Mouse (Mus musculus): ENCODE measurements around the gene Slc8a1. TPM values are rescaled to one million over a fixed set of nuclear protein-coding genes. Genes with fewer than 3 reads are reported as not detected.
A peak's percentile ranks its signal among the peaks of the same experiment; 100 is the strongest.

The Slc8a1 gene
- polyA plus RNA-seq (2011; ENCODE audit: insufficient read depth, insufficient read length, low replicate concordance, missing spikeins): 3.2 and 3.8 TPM in 2 replicates

DNA sequence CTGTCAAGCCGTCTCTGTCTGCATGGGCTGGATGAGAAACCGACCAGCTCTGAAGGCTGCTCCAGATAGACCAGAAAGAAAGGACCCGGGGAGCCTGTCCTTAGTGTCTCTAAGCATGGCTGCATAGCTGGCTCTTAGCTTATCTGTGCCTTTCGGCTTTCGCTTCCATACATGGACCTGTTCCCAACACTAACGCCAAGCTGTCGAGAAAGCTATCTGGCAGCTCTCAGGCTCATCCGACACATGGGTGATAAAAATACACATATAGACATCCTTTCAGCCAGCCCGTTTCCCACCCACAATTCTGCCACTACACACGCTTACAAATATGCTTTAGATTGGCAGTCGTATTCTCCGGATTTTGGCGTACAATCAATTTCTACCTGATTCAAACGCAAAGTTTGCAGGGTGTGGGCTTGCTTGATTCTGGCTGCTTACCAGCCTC, at the start of gene Slc8a1:
Gene Slc8a1, minus strand, starts transcription at position 67 of the 445 bp plus-strand sequence.
- Histone ChIP-seq H3K4me3 (replicated peaks; ENCODE audit: control insufficient read depth, low read depth, low read length) (no peak within 1 kb of the TSS), H3K4me1 (ENCODE audit: control insufficient read depth, insufficient read depth, low read length) (no peaks in the 10 kb centered on the region; the same call in 1 of the 2 replicates), H3K27ac (ENCODE audit: control insufficient read depth, insufficient read depth, low read depth, low read length, poor library complexity) (no peak within 1 kb of the TSS)
- TF ChIP-seq POLR2A (IDR thresholded peaks at IDR 0.05; ENCODE audit: borderline replicate concordance, control insufficient read depth, low read depth, low read length) (no peak), CTCF (IDR thresholded peaks at IDR 0.05; ENCODE audit: control insufficient read depth, insufficient read depth, low read length) (no peak)
- 86% methylated on average over 14 of the region's 14 CpGs for WGBS

- WGBS: 24% methylated on average over 4 of the region's 4 CpGs
- no peak overlapping the region for H3K27ac ChIP-seq (ENCODE audit: control insufficient read depth, insufficient read depth, low read depth, low read length, poor library complexity)
- H3K4me3 ChIP-seq (replicated peaks; ENCODE audit: control insufficient read depth, low read depth, low read length): no peak overlapping the region
- TF ChIP-seq CTCF (IDR thresholded peaks at IDR 0.05; ENCODE audit: control insufficient read depth, insufficient read depth, low read length) (0 out of 2 replicates have a peak, but pooled peaks have one; percentile 15), POLR2A (IDR thresholded peaks at IDR 0.05; ENCODE audit: borderline replicate concordance, control insufficient read depth, low read depth, low read length) (no peak)
- H3K4me1 ChIP-seq (ENCODE audit: control insufficient read depth, insufficient read depth, low read length): no peaks in the 10 kb centered on the region; the same call in 1 of the 2 replicates
These were observed 49.2 kb upstream of the Slc8a1 start for GRCm38 (mm10) chr17:81787350-81787749.

- H3K4me1 ChIP-seq (ENCODE audit: control insufficient read depth, insufficient read depth, low read length): no peaks in the 10 kb centered on the region; the same call in 1 of the 2 replicates
- 21% methylated on average over 4 of the region's 4 CpGs for WGBS
- H3K4me3 ChIP-seq (replicated peaks; ENCODE audit: control insufficient read depth, low read depth, low read length): no peak overlapping the region
- no peak overlapping the region for H3K27ac ChIP-seq (ENCODE audit: control insufficient read depth, insufficient read depth, low read depth, low read length, poor library complexity)
- TF ChIP-seq POLR2A (IDR thresholded peaks at IDR 0.05; ENCODE audit: borderline replicate concordance, control insufficient read depth, low read depth, low read length) (no peak), CTCF (IDR thresholded peaks at IDR 0.05; ENCODE audit: control insufficient read depth, insufficient read depth, low read length) (no peak)
These were observed 44.1 kb upstream of the Slc8a1 start for GRCm38 (mm10) chr17:81782326-81782725.

DNA sequence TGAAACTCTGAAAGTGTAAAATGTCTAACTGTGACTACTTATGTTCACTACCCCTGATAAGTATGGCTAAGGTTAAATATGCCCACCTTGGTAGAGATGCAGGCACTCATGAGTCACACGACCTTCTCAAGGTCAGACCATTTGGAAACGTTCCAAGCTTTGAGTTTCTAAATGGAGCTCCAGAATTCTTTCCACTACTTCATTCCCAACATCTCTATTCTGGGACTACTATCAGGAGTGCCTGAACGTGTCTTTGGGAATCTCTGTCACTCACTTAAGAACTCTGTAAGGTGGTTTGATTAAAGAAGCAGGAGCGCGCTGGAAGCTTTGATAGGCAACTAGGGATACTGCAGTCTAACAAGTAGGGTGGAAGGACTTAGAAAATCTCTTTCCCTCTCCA, 43.3 kb upstream of the Slc8a1 start:
- TF ChIP-seq POLR2A (IDR thresholded peaks at IDR 0.05; ENCODE audit: borderline replicate concordance, control insufficient read depth, low read depth, low read length) (no peak), CTCF (IDR thresholded peaks at IDR 0.05; ENCODE audit: control insufficient read depth, insufficient read depth, low read length) (no peak)
- 83% methylated on average over 5 of the region's 5 CpGs for WGBS
- H3K27ac ChIP-seq (ENCODE audit: control insufficient read depth, insufficient read depth, low read depth, low read length, poor library complexity): no peak overlapping the region
- H3K4me3 ChIP-seq (replicated peaks; ENCODE audit: control insufficient read depth, low read depth, low read length): no peak overlapping the region
- no peaks in the 10 kb centered on the region; the same call in 1 of the 2 replicates for H3K4me1 ChIP-seq (ENCODE audit: control insufficient read depth, insufficient read depth, low read length)

DNA sequence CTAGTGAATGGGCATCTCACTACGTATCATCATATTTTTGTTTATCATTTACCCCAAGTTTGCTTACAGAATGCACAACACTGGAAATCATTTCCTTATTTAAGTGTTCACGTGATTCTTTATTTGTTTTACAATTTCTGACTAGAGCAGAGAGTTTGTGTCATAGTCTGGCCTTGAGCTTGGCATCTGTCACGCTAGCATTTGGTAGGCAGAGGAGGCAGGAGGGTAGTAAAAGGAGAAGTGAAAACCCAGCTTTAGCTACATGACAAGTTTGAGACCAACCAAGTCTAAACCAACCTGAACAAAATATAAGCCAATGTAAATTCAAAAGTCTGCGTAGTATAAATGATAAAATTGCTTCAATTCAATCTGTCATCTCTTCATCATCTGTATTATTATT, 41.7 kb upstream of the Slc8a1 start:
- Histone ChIP-seq H3K4me3 (replicated peaks; ENCODE audit: control insufficient read depth, low read depth, low read length) (no peak overlapping the region), H3K4me1 (ENCODE audit: control insufficient read depth, insufficient read depth, low read length) (no peaks in the 10 kb centered on the region; the same call in 1 of the 2 replicates), H3K27ac (ENCODE audit: control insufficient read depth, insufficient read depth, low read depth, low read length, poor library complexity) (no peak overlapping the region)
- no peak for TF ChIP-seq POLR2A (IDR thresholded peaks at IDR 0.05; ENCODE audit: borderline replicate concordance, control insufficient read depth, low read depth, low read length)
- no peak for TF ChIP-seq CTCF (IDR thresholded peaks at IDR 0.05; ENCODE audit: control insufficient read depth, insufficient read depth, low read length)
- 49% methylated on average over 4 of the region's 4 CpGs for WGBS

- H3K4me3 ChIP-seq (replicated peaks; ENCODE audit: control insufficient read depth, low read depth, low read length): no peak overlapping the region
- TF ChIP-seq CTCF (IDR thresholded peaks at IDR 0.05; ENCODE audit: control insufficient read depth, insufficient read depth, low read length): no peak
- TF ChIP-seq POLR2A (IDR thresholded peaks at IDR 0.05; ENCODE audit: borderline replicate concordance, control insufficient read depth, low read depth, low read length): no peak
- 72% methylated on average over 2 of the region's 2 CpGs for WGBS
- no peaks in the 10 kb centered on the region for H3K4me1 ChIP-seq (ENCODE audit: control insufficient read depth, insufficient read depth, low read length)
- H3K27ac ChIP-seq (ENCODE audit: control insufficient read depth, insufficient read depth, low read depth, low read length, poor library complexity): no peak overlapping the region
These were observed 12.5 kb upstream of the Slc8a1 start for GRCm38 (mm10) chr17:81750664-81751063.

DNA sequence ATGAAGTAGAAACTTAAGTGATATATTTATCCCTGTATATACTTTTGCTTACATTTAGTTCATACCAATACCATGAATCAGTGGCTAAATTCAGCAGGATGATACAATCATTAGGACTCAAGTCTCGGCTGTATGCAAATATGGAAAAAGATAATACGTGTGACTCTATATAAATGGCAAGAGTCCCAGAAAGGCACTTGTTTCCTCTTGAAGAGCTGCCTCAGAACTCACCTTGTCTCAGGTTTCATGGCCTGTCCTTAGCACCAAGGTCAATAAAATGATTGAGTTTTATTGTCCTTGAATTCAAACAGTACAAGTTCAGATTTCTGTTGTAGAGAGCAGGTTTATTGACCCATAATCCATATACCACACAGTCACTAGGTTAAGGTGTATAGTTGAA, 4.9 kb upstream of the Slc8a1 start:
- Histone ChIP-seq H3K4me3 (replicated peaks; ENCODE audit: control insufficient read depth, low read depth, low read length) (no peak overlapping the region), H3K4me1 (ENCODE audit: control insufficient read depth, insufficient read depth, low read length) (no peaks in the 10 kb centered on the region; the same call in 1 of the 2 replicates), H3K27ac (ENCODE audit: control insufficient read depth, insufficient read depth, low read depth, low read length, poor library complexity) (no peak overlapping the region)
- TF ChIP-seq POLR2A (IDR thresholded peaks at IDR 0.05; ENCODE audit: borderline replicate concordance, control insufficient read depth, low read depth, low read length) (no peak), CTCF (IDR thresholded peaks at IDR 0.05; ENCODE audit: control insufficient read depth, insufficient read depth, low read length) (no peak)
- WGBS: 85% methylated on average over 2 of the region's 2 CpGs

- H3K4me1 ChIP-seq (ENCODE audit: control insufficient read depth, insufficient read depth, low read length): no peaks in the 10 kb centered on the region; the same call in 1 of the 2 replicates
- no peak overlapping the region for H3K4me3 ChIP-seq (replicated peaks; ENCODE audit: control insufficient read depth, low read depth, low read length)
- H3K27ac ChIP-seq (ENCODE audit: control insufficient read depth, insufficient read depth, low read depth, low read length, poor library complexity): no peak overlapping the region
- 75% methylated on average over 6 of the region's 6 CpGs for WGBS
- TF ChIP-seq CTCF (IDR thresholded peaks at IDR 0.05; ENCODE audit: control insufficient read depth, insufficient read depth, low read length) (no peak), POLR2A (IDR thresholded peaks at IDR 0.05; ENCODE audit: borderline replicate concordance, control insufficient read depth, low read depth, low read length) (no peak)
These were observed 2.4 kb upstream of the Slc8a1 start for GRCm38 (mm10) chr17:81740576-81740975.

- Histone ChIP-seq H3K4me3 (replicated peaks; ENCODE audit: control insufficient read depth, low read depth, low read length) (no peak overlapping the region), H3K27ac (ENCODE audit: control insufficient read depth, insufficient read depth, low read depth, low read length, poor library complexity) (no peak overlapping the region), H3K4me1 (ENCODE audit: control insufficient read depth, insufficient read depth, low read length) (no peaks in the 10 kb centered on the region; the same call in 1 of the 2 replicates)
- no peak for TF ChIP-seq POLR2A (IDR thresholded peaks at IDR 0.05; ENCODE audit: borderline replicate concordance, control insufficient read depth, low read depth, low read length)
- TF ChIP-seq CTCF (IDR thresholded peaks at IDR 0.05; ENCODE audit: control insufficient read depth, insufficient read depth, low read length): no peak
- WGBS: 58% methylated on average over 2 of the region's 2 CpGs
These were observed 398 bp downstream of the Slc8a1 start for GRCm38 (mm10) chr17:81737779-81738178.

Data from bone marrow, adult 2 months (tissue).